Mouse (Mus musculus): Measurements from ENCODE around the gene Rapgef3. TPM values are rescaled to one million over a fixed set of nuclear protein-coding genes. Genes with fewer than 3 reads are reported as not detected.

The Rapgef3 gene
- polyA plus RNA-seq (2015; fragmentation: Illumina TruSeq; extraction: RNeasy Lipid Tissue Mini Kit (QIAGEN cat#74804); ENCODE audit: insufficient read depth, low read depth, low replicate concordance), result 15.4 TPM

GRCm38 (mm10) chr15:97767280-97768186 lies at the start of gene Rapgef3:
TSS of gene Rapgef3 (minus strand) at chr15:97767972.

GRCm38 (mm10) chr15:97778311-97779098 lies 10.7 kb upstream of the Rapgef3 start, which contains the start of gene Slc48a1:
TSS of gene Slc48a1 (plus strand) at chr15:97778520.

GRCm38 (mm10) chr15:97731111-97731510 lies 36.7 kb downstream of the Rapgef3 start, which contains the start of gene Endou:
TSS of gene Endou (minus strand) at chr15:97731339.

GRCm38 (mm10) chr15:97705211-97706050 lies 62.3 kb downstream of the Rapgef3 start, which contains the start of gene Rpap3:
TSS of gene Rpap3 (minus strand) at chr15:97705825.

Other genes with a start within 250 kb of the Rapgef3 start
- 2.3 TPM for gene Rpap3, start 62.1 kb downstream of the Rapgef3 start, polyA plus RNA-seq (2015; fragmentation: Illumina TruSeq; extraction: RNeasy Lipid Tissue Mini Kit (QIAGEN cat#74804); ENCODE audit: insufficient read depth, low read depth, low replicate concordance)
- 1.1 TPM for gene Endou, start 36.6 kb downstream of the Rapgef3 start, polyA plus RNA-seq (2015; fragmentation: Illumina TruSeq; extraction: RNeasy Lipid Tissue Mini Kit (QIAGEN cat#74804); ENCODE audit: insufficient read depth, low read depth, low replicate concordance)
- 23.5 TPM for gene Slc48a1, start 10.5 kb upstream of the Rapgef3 start, polyA plus RNA-seq (2015; fragmentation: Illumina TruSeq; extraction: RNeasy Lipid Tissue Mini Kit (QIAGEN cat#74804); ENCODE audit: insufficient read depth, low read depth, low replicate concordance)
- gene Hdac7, start 76.5 kb upstream of the Rapgef3 start, polyA plus RNA-seq (2015; fragmentation: Illumina TruSeq; extraction: RNeasy Lipid Tissue Mini Kit (QIAGEN cat#74804); ENCODE audit: insufficient read depth, low read depth, low replicate concordance), result 22.3 TPM
- gene Vdr, start 142.7 kb upstream of the Rapgef3 start, polyA plus RNA-seq (2015; fragmentation: Illumina TruSeq; extraction: RNeasy Lipid Tissue Mini Kit (QIAGEN cat#74804); ENCODE audit: insufficient read depth, low read depth, low replicate concordance), result 5.1 TPM
- gene Tmem106c, start 196.2 kb upstream of the Rapgef3 start, polyA plus RNA-seq (2015; fragmentation: Illumina TruSeq; extraction: RNeasy Lipid Tissue Mini Kit (QIAGEN cat#74804); ENCODE audit: insufficient read depth, low read depth, low replicate concordance), result 13.9 TPM
- gene Col2a1, start 236.7 kb upstream of the Rapgef3 start, polyA plus RNA-seq (2015; fragmentation: Illumina TruSeq; extraction: RNeasy Lipid Tissue Mini Kit (QIAGEN cat#74804); ENCODE audit: insufficient read depth, low read depth, low replicate concordance), result not detected

Measured in pancreas, adult 10 weeks (tissue).